Mouse (Mus musculus) embryonic facial prominence, embryonic 12.5 days (tissue): ENCODE results near the gene Noxa1. TPM values are rescaled to one million over a fixed set of nuclear protein-coding genes. Genes with fewer than 3 reads are reported as not detected.

Source experiments
- ATAC-seq: fragments of 200-750 bp; cut with Nextera tagmentation; 2 replicates; pipeline ENCODE4 v1.8.0; 2017; ENCODE audit not compliant: insufficient number of reproducible peaks, insufficient read depth, low FRiP score, low TSS enrichment
- H3K27ac ChIP-seq: fragments of 300-500 bp; sonication (generic); 2 replicates; pipeline ENCODE4 v1.5.1; 2016; ENCODE audit warnings: mild to moderate bottlenecking
- H3K27me3 ChIP-seq: fragments of 300-500 bp; sonication (generic); 2 replicates; pipeline ENCODE4 v1.6.1; 2016; ENCODE audit warnings: mild to moderate bottlenecking, moderate library complexity
- H3K36me3 ChIP-seq: fragments of 300-500 bp; sonication (generic); 2 replicates; pipeline ENCODE4 v1.6.1; 2016; ENCODE audit warnings: mild to moderate bottlenecking
- H3K4me1 ChIP-seq: fragments of 300-500 bp; sonication (generic); 2 replicates; pipeline ENCODE4 v1.6.1; 2016
- H3K4me2 ChIP-seq: fragments of 300-500 bp; sonication (generic); replicated peaks from 2 replicates; pipeline ENCODE4 v1.6.1; 2016; ENCODE audit warnings: mild to moderate bottlenecking, moderate library complexity
- H3K4me3 ChIP-seq: fragments of 300-500 bp; sonication (generic); 2 replicates; pipeline ENCODE4 v1.5.1; 2016; ENCODE audit warnings: mild to moderate bottlenecking
- H3K9ac ChIP-seq: fragments of 300-500 bp; sonication (generic); 2 replicates; pipeline ENCODE4 v1.6.1; 2016; ENCODE audit warnings: mild to moderate bottlenecking, moderate library complexity
- H3K9me3 ChIP-seq: fragments of 300-500 bp; sonication (generic); 2 replicates; pipeline ENCODE4 v1.6.1; 2016; ENCODE audit warnings: mild to moderate bottlenecking, moderate library complexity
- WGBS: fragments of 180-500 bp; shearing (Covaris S2); methylation state at CpG from one replicate; pipeline ENCODE4 v1.1.7; 2016; 5-methylcytosine and 5-hydroxymethylcytosine counted together
- microRNA-seq: library from miRNA; unstranded; fragments of <30 nt; microRNA quantifications from one replicate; pipeline ENCODE4, GENCODE M21; 2017
- polyA plus RNA-seq: library from polyadenylated mRNA; unstranded; fragments of >200 nt; fragmentation: Nextera tagmentation; extraction: Ambion mirVana; gene quantifications from 2 replicates; pipeline ENCODE4 v1.2.1, GENCODE M21; 2016

Noxa1 gene
- polyA plus RNA-seq, 1 experiment from 2014 or later: not detected

- H3K4me3 ChIP-seq: no peak overlapping the region
- H3K9ac ChIP-seq: no peak overlapping the region
- H3K4me1 ChIP-seq: no peaks in the 10 kb centered on the region
- H3K27me3 ChIP-seq: no peaks in the 10 kb centered on the region
- no peaks in the 10 kb centered on the region for H3K9me3 ChIP-seq
- no peak overlapping the region for H3K27ac ChIP-seq
- WGBS: 90% methylated on average over 5 of the region's 5 CpGs
- no peak overlapping the region for H3K4me2 ChIP-seq
- no peak for ATAC-seq
- H3K36me3 ChIP-seq: peaks cover 36% of the 10 kb centered on the region
These were observed 31.4 kb downstream of the Noxa1 start for GRCm38 (mm10) chr2:25063523-25063922.

- Histone ChIP-seq H3K36me3 (peaks cover 49% of the 10 kb centered on the region), H3K9ac (no peak overlapping the region), H3K4me2 (no peak overlapping the region), H3K4me3 (no peak overlapping the region), H3K27ac (no peak overlapping the region), H3K4me1 (peaks cover 9% of the 10 kb centered on the region), H3K9me3 (no peaks in the 10 kb centered on the region), H3K27me3 (no peaks in the 10 kb centered on the region)
- ATAC-seq: no peak
- 83% methylated on average over 7 of the region's 7 CpGs for WGBS
These were observed 36.0 kb downstream of the Noxa1 start for GRCm38 (mm10) chr2:25058926-25059325.

GRCm38 (mm10) chr2:25055409-25056155 lies 39.4 kb downstream of the Noxa1 start:
- Histone ChIP-seq H3K4me2 (peak overlapping the region; percentile 85), H3K36me3 (peaks cover 25% of the 10 kb centered on the region), H3K27ac (no peak overlapping the region), H3K9me3 (no peaks in the 10 kb centered on the region), H3K27me3 (no peaks in the 10 kb centered on the region), H3K9ac (peak overlapping the region; percentile 89; the same call in 1 of the 2 replicates), H3K4me3 (peak overlapping the region; percentile 78), H3K4me1 (peaks cover 9% of the 10 kb centered on the region)
- 90% methylated on average over 21 of the region's 21 CpGs for WGBS
- ATAC-seq: no peak

GRCm38 (mm10) chr2:25055068-25055405 lies 39.9 kb downstream of the Noxa1 start:
- H3K36me3 ChIP-seq: peaks cover 20% of the 10 kb centered on the region
- WGBS: 68% methylated on average over 2 of the region's 2 CpGs
- no peaks in the 10 kb centered on the region for H3K9me3 ChIP-seq
- ATAC-seq: peak; percentile 57
- peak overlapping the region; percentile 78 for H3K4me3 ChIP-seq
- H3K4me1 ChIP-seq: peaks cover 9% of the 10 kb centered on the region
- H3K9ac ChIP-seq: peak overlapping the region; percentile 89
- H3K4me2 ChIP-seq: peak overlapping the region; percentile 85
- H3K27me3 ChIP-seq: no peaks in the 10 kb centered on the region
- no peak overlapping the region for H3K27ac ChIP-seq

GRCm38 (mm10) chr2:25054221-25055067 lies 40.5 kb downstream of the Noxa1 start, which contains the start of gene Nsmf:
TSS of gene Nsmf (plus strand) at chr2:25054355.
- ATAC-seq: peak; percentile 70
- H3K27me3 ChIP-seq: no peaks in the 10 kb centered on the region
- no peaks in the 10 kb centered on the region for H3K9me3 ChIP-seq
- H3K36me3 ChIP-seq: peaks cover 14% of the 10 kb centered on the region
- peak within 1 kb of the TSS; percentile 78 for H3K4me3 ChIP-seq
- 6% methylated on average over 47 of the region's 47 CpGs for WGBS
- H3K4me1 ChIP-seq: peaks cover 9% of the 10 kb centered on the region
- no peak within 1 kb of the TSS for H3K27ac ChIP-seq
- peak within 1 kb of the TSS; percentile 85 for H3K4me2 ChIP-seq
- peak within 1 kb of the TSS; percentile 89 for H3K9ac ChIP-seq

- H3K4me1 ChIP-seq: peaks cover 9% of the 10 kb centered on the region
- H3K4me3 ChIP-seq: no peak overlapping the region
- ATAC-seq: no peak
- no peak overlapping the region for H3K4me2 ChIP-seq
- 86% methylated on average over 6 of the region's 6 CpGs for WGBS
- H3K9ac ChIP-seq: no peak overlapping the region
- H3K27me3 ChIP-seq: no peaks in the 10 kb centered on the region
- peaks cover 12% of the 10 kb centered on the region for H3K36me3 ChIP-seq
- H3K9me3 ChIP-seq: no peaks in the 10 kb centered on the region
- no peak overlapping the region for H3K27ac ChIP-seq
These were observed 41.8 kb downstream of the Noxa1 start for GRCm38 (mm10) chr2:25053101-25053500.

GRCm38 (mm10) chr2:25051450-25051849 lies 43.5 kb downstream of the Noxa1 start:
- Histone ChIP-seq H3K36me3 (no peaks in the 10 kb centered on the region), H3K4me3 (no peak overlapping the region), H3K9me3 (no peaks in the 10 kb centered on the region), H3K27ac (no peak overlapping the region), H3K4me1 (peaks cover 9% of the 10 kb centered on the region), H3K4me2 (no peak overlapping the region), H3K9ac (no peak overlapping the region), H3K27me3 (no peaks in the 10 kb centered on the region)
- 86% methylated on average over 8 of the region's 8 CpGs for WGBS
- ATAC-seq: no peak

GRCm38 (mm10) chr2:25050921-25051320 lies 44.0 kb downstream of the Noxa1 start:
- 89% methylated on average over 7 of the region's 7 CpGs for WGBS
- ATAC-seq: no peak

GRCm38 (mm10) chr2:25040089-25040488 lies 54.9 kb downstream of the Noxa1 start:
- ATAC-seq: no peak
- Histone ChIP-seq H3K9me3 (no peaks in the 10 kb centered on the region), H3K4me1 (no peaks in the 10 kb centered on the region), H3K27ac (no peak overlapping the region), H3K9ac (no peak overlapping the region), H3K4me3 (no peak overlapping the region), H3K27me3 (no peaks in the 10 kb centered on the region), H3K4me2 (no peak overlapping the region), H3K36me3 (no peaks in the 10 kb centered on the region)
- 89% methylated on average over 5 of the region's 5 CpGs for WGBS

More at GRCm38 (mm10) chr2:25050921-25051320, 44.0 kb downstream of the Noxa1 start:
- Histone ChIP-seq H3K9ac (no peak overlapping the region), H3K9me3 (no peaks in the 10 kb centered on the region), H3K4me3 (no peak overlapping the region), H3K27me3 (no peaks in the 10 kb centered on the region), H3K4me2 (no peak overlapping the region), H3K4me1 (peaks cover 9% of the 10 kb centered on the region), H3K27ac (no peak overlapping the region), H3K36me3 (no peaks in the 10 kb centered on the region)

Small RNAs within 50 kb of the gene (microRNA-seq; reads per million reads assigned to microRNA genes)
- gene Gm24328 (not detected), gene Mir7664 (not detected)

Other genes with a start within 250 kb of the Noxa1 start
- gene Ehmt1, start 175.5 kb downstream of the Noxa1 start, polyA plus RNA-seq: 121 and 124 TPM in 2 replicates
- gene Arrdc1, start 159.9 kb downstream of the Noxa1 start, polyA plus RNA-seq: 22.1 and 27.2 TPM in 2 replicates
- gene Zmynd19, start 145.4 kb downstream of the Noxa1 start, polyA plus RNA-seq: 22.4 and 25.1 TPM in 2 replicates
- 36.5 and 37.7 TPM in 2 replicates for gene Dph7, start 132.7 kb downstream of the Noxa1 start, polyA plus RNA-seq
- gene Mrpl41, start 120.1 kb downstream of the Noxa1 start, polyA plus RNA-seq: 138 and 144 TPM in 2 replicates
- 6.5 and 7.0 TPM in 2 replicates for gene Pnpla7, start 119.1 kb downstream of the Noxa1 start, polyA plus RNA-seq
- gene Nsmf, start 40.8 kb downstream of the Noxa1 start, polyA plus RNA-seq: 99.1 and 103 TPM in 2 replicates
- not detected in 2 replicates for gene Entpd8, start 14.8 kb downstream of the Noxa1 start, polyA plus RNA-seq
- gene Nrarp, start 85.6 kb upstream of the Noxa1 start, polyA plus RNA-seq: 21.3 and 24.7 TPM in 2 replicates
- 3.1 and 3.9 TPM in 2 replicates for gene Tor4a, start 101.7 kb upstream of the Noxa1 start, polyA plus RNA-seq
- 119 and 121 TPM in 2 replicates for gene Nelfb, start 116.3 kb upstream of the Noxa1 start, polyA plus RNA-seq
- gene Stpg3, start 119.5 kb upstream of the Noxa1 start, polyA plus RNA-seq: not detected in 2 replicates
- 1.1 TPM in 1 of 2 replicates, not detected in the other for gene Fam166a, start 123.6 kb upstream of the Noxa1 start, polyA plus RNA-seq
- gene Tubb4b, start 129.6 kb upstream of the Noxa1 start, polyA plus RNA-seq: 443 and 449 TPM in 2 replicates
- not detected in 2 replicates for gene Slc34a3, start 139.2 kb upstream of the Noxa1 start, polyA plus RNA-seq
- gene Rnf224, start 141.6 kb upstream of the Noxa1 start, polyA plus RNA-seq: not detected in 2 replicates
- 8.6 and 9.4 TPM in 2 replicates for gene Rnf208, start 147.1 kb upstream of the Noxa1 start, polyA plus RNA-seq
- not detected in 2 replicates for gene Cysrt1, start 147.3 kb upstream of the Noxa1 start, polyA plus RNA-seq
- 3.8 and 4.2 TPM in 2 replicates for gene AL732309.1, start 151.7 kb upstream of the Noxa1 start, polyA plus RNA-seq
- 21.6 and 23.6 TPM in 2 replicates for gene Tmem203, start 160.3 kb upstream of the Noxa1 start, polyA plus RNA-seq
- 9.7 TPM in 2 replicates for gene Tprn, start 167.5 kb upstream of the Noxa1 start, polyA plus RNA-seq
- gene Ssna1, start 177.3 kb upstream of the Noxa1 start, polyA plus RNA-seq: 218 and 231 TPM in 2 replicates
- gene Anapc2, start 177.3 kb upstream of the Noxa1 start, polyA plus RNA-seq: 154 and 155 TPM in 2 replicates
- not detected in 2 replicates for gene Tmem210, start 193.0 kb upstream of the Noxa1 start, polyA plus RNA-seq
- gene Lrrc26, start 194.8 kb upstream of the Noxa1 start, polyA plus RNA-seq: not detected in 2 replicates
- gene Grin1, start 224.0 kb upstream of the Noxa1 start, polyA plus RNA-seq: 1.0 and 1.9 TPM in 2 replicates
- gene Man1b1, start 237.2 kb upstream of the Noxa1 start, polyA plus RNA-seq: 66.5 and 75.8 TPM in 2 replicates